Mouse (Mus musculus) regulatory T cell (primary cell): ENCODE measurements around the gene Fap.

Source experiments
- in situ Hi-C: fragments of 300-600 bp; cut with MboI, MseI; formaldehyde crosslinking; loops from one replicate; pipeline ENCODE4 v1.15.1; 2025; ENCODE audit warnings: high pct_unique_total_duplicates

Gene Fap

DNA sequence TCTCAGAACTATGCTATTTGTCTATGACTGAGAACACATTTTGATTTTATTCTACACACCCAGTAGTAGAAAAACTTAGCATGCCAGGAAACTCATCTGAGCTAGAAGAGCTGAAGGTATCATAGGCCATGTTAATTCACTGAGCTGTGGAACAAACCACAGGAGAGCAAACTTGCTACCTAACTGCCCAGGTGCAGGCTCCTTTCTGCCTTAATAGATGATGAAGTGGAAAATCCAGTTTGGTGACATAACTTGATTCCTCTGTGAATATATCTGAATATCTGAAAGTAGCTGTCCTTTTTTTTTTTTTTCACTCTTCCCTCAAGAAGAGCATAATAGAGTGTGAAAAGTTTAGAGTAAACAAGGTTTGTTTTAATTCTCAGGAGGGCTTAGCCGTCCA lies 42.8 kb downstream of the Fap start:
- in situ Hi-C loops = no loop called here

DNA sequence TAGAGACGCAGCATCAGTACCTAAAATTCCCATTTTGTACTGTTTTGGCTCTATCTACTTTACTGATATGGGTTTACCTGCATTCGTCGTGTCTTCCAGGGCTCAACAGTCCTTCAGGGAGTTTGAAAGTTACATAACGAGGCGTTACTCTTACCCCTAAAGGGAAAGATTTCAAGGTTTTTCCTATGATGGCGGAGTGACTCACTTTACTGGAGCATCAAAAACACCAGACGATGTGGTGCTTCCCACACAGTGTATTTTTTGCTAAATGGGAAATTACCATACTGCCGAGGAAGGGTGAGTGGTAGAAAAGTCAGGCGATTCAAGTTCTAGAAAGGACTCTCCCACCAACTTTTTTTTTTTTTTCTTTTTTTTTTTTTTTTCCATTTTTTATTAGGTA lies 47.5 kb downstream of the Fap start:
- in situ Hi-C loops = no loop called here

DNA sequence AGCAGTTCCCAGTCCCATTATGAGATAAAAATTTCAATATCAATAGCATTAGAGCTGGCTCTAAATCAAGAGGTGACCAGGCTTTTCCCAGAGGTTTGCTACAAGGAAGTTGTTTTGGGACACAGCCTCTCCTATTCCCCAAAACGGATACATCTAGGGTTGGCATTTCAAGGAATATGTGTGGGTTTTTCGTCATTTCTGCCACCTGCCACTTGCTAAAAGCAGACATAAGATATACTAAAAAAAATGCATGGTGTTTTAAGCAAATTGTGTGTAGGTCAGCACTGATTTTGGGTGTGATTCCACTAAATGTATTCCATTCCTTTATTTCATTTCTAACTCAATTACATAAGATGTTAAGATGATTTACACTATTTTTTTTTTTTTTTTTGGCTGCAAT lies 56.1 kb downstream of the Fap start:
- in situ Hi-C loops = no loop called here

DNA sequence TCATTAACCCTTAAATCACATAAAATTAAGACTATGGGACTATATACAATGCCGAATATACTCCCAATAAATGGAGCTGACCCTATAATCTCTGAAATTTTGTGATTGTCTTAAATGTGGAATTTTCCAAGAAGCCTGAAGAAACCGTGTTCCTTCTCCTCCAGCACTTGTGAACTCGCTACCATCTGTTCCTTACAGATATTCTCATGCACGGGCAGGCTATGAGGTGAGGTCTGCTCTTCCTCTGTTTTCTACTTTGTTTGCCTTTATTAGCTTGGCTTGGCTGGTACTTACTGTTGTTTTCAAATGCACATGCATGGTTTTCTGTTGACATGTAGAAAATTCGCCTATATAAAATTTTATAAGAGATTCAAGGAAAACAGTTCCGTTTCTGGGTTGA lies 59.4 kb downstream of the Fap start:
- in situ Hi-C loops = no loop called here

DNA sequence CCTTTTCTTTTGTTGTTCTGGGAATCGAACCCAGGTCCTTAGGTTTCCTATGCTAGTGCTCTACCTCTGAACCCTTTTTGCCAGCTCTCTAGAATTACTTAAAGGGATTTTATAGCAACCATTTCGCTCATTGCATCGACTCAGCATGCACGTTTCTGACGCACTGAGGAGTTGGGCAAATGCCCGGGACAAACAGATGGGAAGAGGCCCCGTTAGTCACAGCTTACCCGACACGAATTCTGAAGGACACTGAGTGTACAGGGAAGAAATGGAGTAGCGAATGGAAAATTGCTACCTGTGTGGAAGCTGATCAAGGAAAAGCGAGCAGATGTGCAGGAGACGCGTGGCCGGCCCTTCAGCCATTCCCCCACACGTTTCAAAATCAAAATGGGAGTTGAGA lies 60.4 kb downstream of the Fap start:
- in situ Hi-C loops = no loop called here

DNA sequence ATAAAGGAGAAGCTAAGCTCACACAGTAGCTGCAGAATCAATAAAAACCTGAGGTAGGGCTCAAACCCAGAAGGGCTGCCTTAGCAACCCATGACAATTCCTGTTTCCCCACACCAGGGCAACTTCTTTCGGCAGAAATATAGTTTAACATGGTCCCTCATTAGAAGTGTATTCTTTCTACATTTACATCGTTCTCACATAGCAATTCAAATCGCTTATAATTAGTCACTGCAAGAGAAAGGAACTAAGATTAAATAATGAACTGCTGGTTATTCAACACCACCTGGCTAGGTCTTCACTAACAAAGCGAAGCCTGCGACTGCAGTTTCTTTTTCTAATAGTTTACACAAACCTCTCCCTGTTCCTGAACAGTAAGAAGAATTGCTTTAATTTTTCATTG lies 66.7 kb downstream of the Fap start:
- in situ Hi-C loops = no loop called here

DNA sequence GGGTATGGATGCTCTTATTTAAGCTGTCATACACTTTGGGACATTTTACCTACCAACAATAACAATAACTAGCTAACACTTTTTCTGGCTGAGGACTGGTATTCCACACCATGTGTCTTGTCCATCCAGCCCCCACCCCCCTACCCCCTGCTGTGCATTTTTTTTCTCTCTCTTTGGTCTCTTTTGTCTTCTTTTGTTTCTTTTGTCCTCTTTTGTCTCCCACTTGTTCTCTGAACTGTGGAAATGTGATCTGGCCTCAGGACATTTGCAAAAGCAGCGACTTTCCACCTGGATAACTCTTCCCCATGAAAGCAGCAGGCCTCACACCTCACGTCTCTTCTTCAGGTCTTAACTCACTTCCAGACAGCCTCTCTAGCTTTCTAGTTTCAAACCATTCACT lies 67.4 kb downstream of the Fap start:
- in situ Hi-C loops = no loop called here

DNA sequence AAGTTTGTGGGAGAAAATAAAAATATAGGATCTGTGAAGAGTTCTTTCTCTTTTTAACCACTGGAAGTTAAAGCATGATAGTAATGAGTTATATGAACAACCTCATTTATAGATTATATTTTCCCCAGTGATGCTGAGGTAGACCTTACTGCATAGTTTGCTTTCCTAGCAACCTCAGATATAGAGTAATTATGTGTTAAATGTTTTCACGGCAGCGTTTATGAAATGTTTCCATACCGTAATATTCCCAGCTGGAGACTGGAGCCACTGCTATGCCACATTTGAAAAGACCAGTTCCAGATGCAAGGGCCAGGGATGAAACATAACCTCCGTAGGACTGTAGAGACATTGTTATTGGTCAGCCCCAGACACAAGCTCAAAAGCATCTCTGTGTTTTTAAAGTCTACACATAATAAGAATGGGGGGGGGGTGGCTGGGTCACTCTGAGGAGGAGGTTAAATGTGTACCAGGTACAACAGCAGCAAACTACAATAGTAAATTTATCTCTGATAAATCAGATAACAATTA lies 69.5 kb downstream of the Fap start:
- in situ Hi-C loops = no loop called here

DNA sequence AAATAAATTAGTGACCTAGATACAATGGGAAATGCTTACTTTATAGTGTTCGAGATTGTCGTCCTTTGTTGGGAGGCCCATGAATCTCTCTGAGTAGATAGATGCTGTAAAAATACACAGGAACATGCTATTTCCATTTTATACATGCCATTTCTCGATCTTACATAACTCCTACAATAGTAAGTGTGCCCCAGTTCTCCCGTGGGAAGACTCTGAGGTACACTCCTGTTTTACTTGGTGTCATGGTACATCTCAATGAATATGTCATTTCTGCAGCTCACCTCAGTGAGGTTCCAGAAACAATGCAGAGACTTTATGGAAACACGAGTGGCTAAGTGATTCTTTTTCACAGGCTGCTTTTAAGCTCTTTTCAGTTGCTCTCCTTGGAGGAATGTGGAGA lies 70.5 kb downstream of the Fap start:
- in situ Hi-C loops = no loop called here

DNA sequence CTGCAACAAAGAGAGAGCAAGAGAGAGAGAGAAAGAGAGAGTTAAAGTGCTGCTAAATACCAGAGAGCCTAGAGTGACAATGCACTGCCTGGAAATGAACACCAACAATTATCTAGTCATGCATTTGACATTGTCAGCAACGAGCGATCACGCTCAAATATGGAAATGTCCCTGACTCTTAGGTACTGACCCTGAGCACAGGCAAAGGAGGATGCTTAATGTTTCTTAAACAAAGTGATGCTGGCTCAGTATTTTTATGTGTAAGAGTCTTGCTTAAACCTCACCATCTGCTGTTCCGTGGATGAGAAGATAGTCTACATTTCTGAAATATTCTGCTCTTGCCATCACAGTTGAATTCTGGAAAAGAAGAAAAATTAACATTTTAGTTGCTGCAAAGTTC lies 71.4 kb downstream of the Fap start:
- in situ Hi-C loops = no loop called here

DNA sequence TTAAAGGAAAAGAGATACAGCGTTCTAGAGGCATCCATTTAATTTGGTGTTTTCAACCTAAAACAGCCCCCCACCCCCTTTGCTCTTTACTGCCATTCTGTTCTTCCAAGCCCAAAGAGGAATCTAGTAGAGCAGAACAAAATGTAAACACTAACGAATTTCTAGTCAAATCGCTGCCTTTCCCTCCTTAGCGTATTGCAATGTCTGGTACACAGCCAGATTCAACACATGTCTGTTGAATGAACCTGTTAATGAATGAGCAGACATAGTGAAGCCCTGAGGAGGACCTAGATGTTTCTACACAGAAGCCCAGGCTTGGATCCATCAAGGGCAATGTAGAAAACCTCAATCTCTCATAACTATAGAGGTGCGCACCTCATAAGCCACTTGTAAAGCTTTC lies 75.1 kb downstream of the Fap start:
- in situ Hi-C loops = loop anchor here (25.0 kb wide), 1 partner anchor 113 kb away; no protein-coding TSS in a partner anchor

DNA sequence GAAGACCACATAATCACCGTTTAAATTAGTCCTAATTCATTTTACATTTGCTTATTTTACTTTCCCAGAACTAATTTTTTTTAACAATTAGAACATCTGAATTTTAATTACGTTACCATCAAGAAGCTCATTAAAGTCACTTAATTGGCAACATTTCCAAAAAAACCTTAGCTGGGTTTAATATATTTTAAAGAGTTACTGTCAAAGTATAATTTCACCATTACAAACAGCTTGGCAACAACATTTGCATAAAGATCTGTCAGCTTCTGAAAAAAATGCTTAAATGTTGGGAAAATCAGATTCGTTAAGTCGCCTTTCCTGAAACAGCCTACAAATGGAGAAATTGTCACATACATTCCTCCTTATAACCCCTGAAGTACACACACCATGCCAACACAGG lies 75.8 kb downstream of the Fap start:
- in situ Hi-C loops = loop anchor here (25.0 kb wide), 1 partner anchor 114 kb away; no protein-coding TSS in a partner anchor

DNA sequence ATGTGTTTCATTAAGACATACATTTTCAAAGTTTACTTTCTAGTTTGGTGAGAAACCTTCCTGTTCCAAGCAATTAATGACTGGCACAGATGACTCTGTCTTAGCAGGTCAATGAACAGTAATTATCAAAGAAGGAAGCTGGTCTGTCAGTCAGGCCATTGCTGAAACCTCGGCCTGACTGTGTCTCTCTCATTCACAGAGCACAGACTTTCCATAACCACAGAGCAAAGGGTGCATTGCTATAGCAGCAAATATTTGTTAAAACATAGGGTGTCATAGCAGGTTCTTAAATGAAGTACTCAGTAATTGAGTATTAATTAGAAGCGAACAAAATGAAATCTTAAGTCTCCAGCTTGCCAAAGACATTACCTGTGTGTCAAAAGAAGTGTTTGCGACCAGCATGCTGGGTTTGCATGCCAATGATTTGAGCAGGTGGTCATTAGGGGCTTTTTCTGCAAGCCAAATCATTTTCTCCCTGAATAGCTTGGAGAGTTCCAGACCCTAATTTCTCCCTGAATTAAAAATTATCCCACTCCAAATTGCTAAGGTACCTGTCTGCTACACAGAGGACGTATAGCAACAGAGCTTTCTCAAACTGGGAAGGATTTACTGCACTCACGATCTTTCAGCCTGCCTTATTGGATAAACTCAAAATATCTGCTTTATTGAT lies 76.4 kb downstream of the Fap start:
- in situ Hi-C loops = loop anchor here (25.0 kb wide), 1 partner anchor 115 kb away; no protein-coding TSS in a partner anchor

DNA sequence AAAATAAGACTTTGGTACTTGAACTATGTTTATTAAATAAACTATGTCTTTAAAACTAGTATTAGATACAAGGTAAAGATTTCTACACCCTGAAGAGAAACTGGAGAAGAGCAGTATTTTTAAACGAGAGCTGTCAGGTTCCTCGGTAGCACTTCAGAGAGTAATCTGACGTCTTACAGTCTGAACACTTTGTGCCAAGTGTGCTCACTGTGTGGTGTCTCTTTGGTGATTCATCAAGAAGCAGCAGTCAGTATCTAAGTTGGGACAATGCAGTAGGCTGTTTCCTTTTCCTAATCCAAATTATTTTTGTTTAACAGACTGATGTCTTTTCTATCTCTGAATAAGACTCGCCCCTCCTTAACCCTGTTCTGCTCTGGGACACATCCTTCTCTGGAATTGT lies 78.5 kb downstream of the Fap start:
- in situ Hi-C loops = loop anchor here (25.0 kb wide), 1 partner anchor 117 kb away; no protein-coding TSS in a partner anchor

DNA sequence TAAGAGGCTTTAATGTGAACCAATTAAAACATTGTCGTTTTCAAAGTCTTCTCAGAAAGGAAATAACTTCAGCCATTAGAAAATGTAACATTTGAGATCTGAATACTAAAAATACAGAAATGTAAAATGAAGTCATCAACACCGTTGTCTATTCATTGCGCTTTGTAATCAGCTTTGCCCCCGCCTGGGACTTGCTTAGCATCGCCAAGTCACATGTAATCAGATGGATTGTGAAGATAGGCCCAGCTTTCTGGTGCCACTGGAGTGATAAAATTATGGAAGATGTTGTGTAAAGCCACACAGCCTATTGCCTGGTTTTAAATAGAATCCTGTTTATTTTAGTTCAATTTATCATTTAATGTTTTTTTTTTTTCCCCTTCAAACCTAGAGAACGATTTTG lies 84.0 kb downstream of the Fap start:
- in situ Hi-C loops = loop anchor here (25.0 kb wide), 1 partner anchor 122 kb away; no protein-coding TSS in a partner anchor

DNA sequence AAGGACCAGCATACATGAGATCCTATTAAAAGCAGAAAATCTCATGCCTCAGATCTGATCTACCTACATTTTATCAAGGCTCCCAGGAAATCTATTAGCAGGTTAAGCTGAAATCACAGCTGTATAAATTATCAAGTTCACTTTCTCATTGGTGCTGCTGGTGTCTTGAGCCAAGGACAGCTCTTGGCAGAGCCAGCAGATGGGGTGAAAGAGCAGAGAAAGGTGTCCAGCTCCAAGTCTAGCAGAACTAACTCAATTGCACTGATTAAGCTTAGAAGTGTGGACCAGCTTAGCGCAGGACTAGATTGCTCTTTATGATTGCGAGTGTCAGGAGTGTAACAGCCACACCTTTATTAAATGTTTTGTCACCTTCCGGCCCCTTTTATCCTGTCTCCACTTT lies 89.0 kb downstream of the Fap start:
- in situ Hi-C loops = loop anchor here (25.0 kb wide), 1 partner anchor 127 kb away; no protein-coding TSS in a partner anchor

DNA sequence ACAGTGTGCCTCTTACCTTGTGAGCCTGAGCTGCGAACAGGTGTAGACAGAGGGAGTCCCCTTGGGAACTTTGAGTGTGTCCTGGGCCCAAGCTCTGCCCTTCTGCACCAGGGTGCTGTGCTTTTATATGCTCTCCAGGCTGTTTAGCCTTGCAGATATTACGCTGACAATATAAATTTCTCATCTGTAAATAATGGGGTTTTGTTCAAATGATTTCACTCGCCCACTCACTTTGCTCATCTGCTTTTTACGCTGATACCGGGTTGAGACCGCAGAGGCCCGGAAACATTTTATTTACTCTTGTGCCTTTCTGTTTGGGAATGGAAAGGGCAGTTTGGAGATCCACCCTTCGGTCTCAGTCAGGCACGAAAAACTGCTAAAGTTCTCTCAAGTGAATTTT lies 90.3 kb downstream of the Fap start, which contains the start of gene Gcg:
TSS of gene Gcg (minus strand) at position 101 of the 400 bp plus-strand sequence.
- in situ Hi-C loops = loop anchor here (25.0 kb wide), 1 partner anchor 129 kb away; no protein-coding TSS in a partner anchor

DNA sequence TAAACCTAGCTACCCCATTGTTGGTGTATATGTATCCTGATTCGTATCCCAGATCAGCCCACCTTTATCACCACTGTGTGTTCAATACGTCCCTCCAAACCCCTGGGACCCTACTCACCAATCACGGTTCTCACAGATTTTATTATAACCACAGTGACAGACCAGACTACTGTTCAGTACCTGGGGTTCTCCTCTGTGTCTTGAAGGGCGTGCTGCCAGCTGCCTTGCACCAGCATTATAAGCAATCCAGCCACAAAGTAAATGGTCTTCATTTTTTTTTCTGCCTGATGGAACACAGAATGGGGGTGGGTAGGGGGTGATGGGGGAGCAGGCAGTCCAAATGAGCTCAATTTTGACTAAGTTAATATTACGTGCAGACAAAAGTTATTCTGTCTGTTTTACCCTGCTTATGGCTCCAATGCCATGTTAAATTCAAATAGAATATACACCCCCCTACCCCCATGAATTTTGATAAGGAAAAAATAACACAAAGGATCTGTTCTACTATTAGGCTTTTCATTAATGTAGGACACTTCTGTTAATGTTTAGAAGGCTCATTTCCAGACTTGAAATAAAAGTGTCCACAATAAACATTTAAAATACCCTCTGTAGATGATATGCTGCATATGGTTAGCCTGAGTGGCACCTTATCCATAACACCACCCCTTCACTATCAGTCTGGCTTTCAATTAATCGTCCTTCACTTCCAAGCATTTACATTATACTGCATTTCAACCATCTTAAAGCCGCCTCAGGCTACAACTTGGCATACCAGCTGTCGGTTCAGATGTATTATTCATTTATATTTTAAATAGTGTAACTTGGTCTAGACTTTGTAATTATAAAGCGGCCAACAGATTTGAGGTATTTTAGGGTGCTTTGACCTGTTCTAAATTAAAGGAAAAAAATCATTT lies 93.3 kb downstream of the Fap start:
- in situ Hi-C loops = loop anchor here (25.0 kb wide), 1 partner anchor 132 kb away; no protein-coding TSS in a partner anchor

DNA sequence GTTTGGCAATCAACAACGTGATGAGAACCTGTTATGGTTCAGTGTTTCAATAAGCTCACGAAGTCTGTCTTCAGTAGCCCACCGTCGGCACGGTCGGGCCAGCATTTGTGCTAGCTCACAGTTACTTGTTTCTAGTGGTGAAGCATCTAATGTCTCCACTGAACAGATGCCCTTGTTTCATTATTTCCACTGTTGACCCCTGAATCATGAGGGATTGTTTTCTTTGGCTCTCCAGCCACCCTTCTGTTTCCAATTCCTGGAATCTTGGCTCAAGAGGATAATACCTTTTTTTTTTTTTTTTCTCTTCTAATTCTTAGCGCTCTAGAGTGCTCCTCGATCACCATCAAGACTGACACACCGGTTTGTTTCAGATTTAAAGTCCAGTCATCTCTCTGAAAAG lies 104.3 kb downstream of the Fap start:
- in situ Hi-C loops = loop anchor here (25.0 kb wide), 3 partner anchors 482 to 1468 kb away; partner anchors contain the start of gene Tbr1

DNA sequence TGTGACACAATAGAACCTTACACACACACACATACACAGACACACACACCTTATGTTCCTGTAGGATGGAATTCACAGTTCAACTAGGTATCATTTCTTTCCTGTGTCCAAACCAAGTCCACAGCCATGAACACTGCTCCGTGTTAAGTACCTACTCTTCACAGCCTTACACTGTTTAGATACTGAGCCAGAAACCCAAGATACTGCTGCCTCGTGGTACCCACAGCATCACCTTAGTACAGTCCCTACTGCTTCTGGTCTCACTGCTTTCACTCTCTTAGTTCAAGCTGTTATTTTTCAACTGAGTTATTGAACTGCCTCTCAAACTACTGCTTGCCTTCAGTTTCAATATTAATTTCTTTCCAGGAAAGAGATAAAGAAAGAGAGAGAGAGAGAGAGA lies 110.6 kb downstream of the Fap start:
- in situ Hi-C loops = loop anchor here (25.0 kb wide), 3 partner anchors 476 to 1474 kb away; partner anchors contain the start of gene Tbr1

DNA sequence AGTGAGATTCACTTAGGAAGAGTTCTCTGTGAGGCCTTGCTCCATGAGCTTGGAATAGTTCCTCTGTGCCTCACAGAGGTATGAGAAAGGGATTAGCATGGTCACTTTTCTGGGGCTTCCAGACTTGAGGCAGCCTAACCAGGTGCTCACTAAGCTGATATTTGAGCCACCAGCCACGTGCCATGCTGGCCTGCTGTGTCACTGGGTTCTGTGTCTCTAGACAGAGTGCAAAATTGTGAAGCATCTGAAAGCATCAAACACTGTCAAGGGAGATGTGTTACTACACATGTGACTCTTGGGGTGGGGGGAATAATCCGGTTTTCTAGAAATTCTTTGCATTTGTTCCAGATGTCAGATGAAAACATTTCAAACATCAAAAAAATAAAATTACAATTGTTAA lies 111.7 kb downstream of the Fap start:
- in situ Hi-C loops = loop anchor here (25.0 kb wide), 3 partner anchors 475 to 1475 kb away; partner anchors contain the start of gene Tbr1
